Mouse (Mus musculus): ENCODE measurements around the gene Usp37.

DNA sequence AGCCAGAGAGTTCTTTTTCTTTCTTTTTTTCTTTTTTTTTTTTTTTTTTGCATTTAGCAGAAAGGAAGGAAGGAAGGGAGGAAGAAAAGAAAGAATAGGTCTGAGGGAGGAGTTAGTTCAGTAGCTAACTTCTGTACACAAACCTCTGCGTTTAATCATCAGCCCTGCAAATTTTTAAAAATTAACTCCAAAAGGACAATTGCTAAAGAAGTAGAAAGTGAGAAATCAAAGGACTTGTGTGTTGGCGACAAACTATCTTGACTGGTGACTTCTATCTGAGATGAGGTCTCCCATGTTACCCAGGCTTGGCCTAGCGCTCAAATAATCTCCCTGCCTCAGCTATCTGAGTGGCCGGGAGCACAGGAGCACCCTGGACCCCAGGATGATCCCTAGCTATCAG, 139.9 kb downstream of the Usp37 start:
- TF ChIP-seq CTCF (IDR thresholded peaks at IDR 0.05; ENCODE audit: low read depth, low read length) = no peak
- TF ChIP-seq GATA2 (IDR thresholded peaks at IDR 0.05; ENCODE audit: borderline replicate concordance, low read depth, low read length) = no peak
- TF ChIP-seq GATA1 (IDR thresholded peaks at IDR 0.05; ENCODE audit: borderline replicate concordance, low read length) = no peak
- TF ChIP-seq TAL1 (conservative IDR thresholded peaks at IDR 0.05; ENCODE audit: low read depth, low read length) = no peak
- no peak for TF ChIP-seq POLR2AphosphoS5 (IDR thresholded peaks at IDR 0.05; ENCODE audit: insufficient replicate concordance, low read depth, low read length)

Data from G1E (cell line).